Mouse (Mus musculus) stomach, postnatal 0 days (tissue): ENCODE data around the gene Nmi. TPM values are rescaled to one million over a fixed set of nuclear protein-coding genes. Genes with fewer than 3 reads are reported as not detected.

Experiments used
- ATAC-seq: fragments of 200-750 bp; cut with Nextera tagmentation; 2 replicates; pipeline ENCODE4 v1.8.0; 2017; ENCODE audit not compliant: low FRiP score, low TSS enrichment
- DNase-seq: peaks from one replicate; pipeline ENCODE4 v3.0.0-alpha.2; 2016; ENCODE audit warnings: low spot score
- H3K27ac ChIP-seq: fragments of 300-500 bp; sonication (generic); replicated peaks from 2 replicates; pipeline ENCODE4 v1.5.1; 2014; ENCODE audit warnings: mild to moderate bottlenecking, control low read depth
- H3K27me3 ChIP-seq: fragments of 300-500 bp; sonication (generic); 2 replicates; pipeline ENCODE4 v1.6.1; 2014; ENCODE audit warnings: low read length; ENCODE audit not compliant: control insufficient read depth, insufficient read depth
- H3K36me3 ChIP-seq: fragments of 300-500 bp; sonication (generic); 2 replicates; pipeline ENCODE4 v1.6.1; 2014; ENCODE audit warnings: low read length, mixed read lengths; ENCODE audit not compliant: control insufficient read depth, insufficient read depth
- H3K4me1 ChIP-seq: fragments of 300-500 bp; sonication (generic); replicated peaks from 2 replicates; pipeline ENCODE4 v1.6.1; 2014; ENCODE audit warnings: antibody characterized with exemption; ENCODE audit not compliant: control insufficient read depth, insufficient read depth
- H3K4me2 ChIP-seq: fragments of 300-500 bp; sonication (generic); replicated peaks from 2 replicates; pipeline ENCODE4 v1.6.1; 2014; ENCODE audit warnings: low read depth, mild to moderate bottlenecking, control low read depth, moderate library complexity
- H3K4me3 ChIP-seq: fragments of 300-500 bp; sonication (generic); 2 replicates; pipeline ENCODE4 v1.5.1; 2014; ENCODE audit warnings: low read depth, low read length, control low read depth
- H3K9ac ChIP-seq: fragments of 300-500 bp; sonication (generic); 2 replicates; pipeline ENCODE4 v1.6.1; 2014; ENCODE audit warnings: mild to moderate bottlenecking, low read length, control low read depth, mixed read lengths
- H3K9me3 ChIP-seq: fragments of 300-500 bp; sonication (generic); 2 replicates; pipeline ENCODE4 v1.6.1; 2016; ENCODE audit warnings: low read length; ENCODE audit not compliant: control insufficient read depth
- CTCF ChIP-seq: IDR thresholded peaks from 2 replicates; pipeline ENCODE4 v1.5.1; 2016; ENCODE audit warnings: antibody characterized with exemption, low read depth, mild to moderate bottlenecking, moderate library complexity
- EP300 ChIP-seq: optimal IDR thresholded peaks from 2 replicates; pipeline ENCODE3; 2016; ENCODE audit warnings: antibody characterized with exemption
- WGBS: fragments of 180-500 bp; shearing (Covaris S2); extraction: QIAGEN DNeasy Blood & Tissue Kit; methylation state at CpG from one replicate; pipeline ENCODE4 v1.1.7; 2014; 5-methylcytosine and 5-hydroxymethylcytosine counted together
- polyA plus RNA-seq: library from polyadenylated mRNA; unstranded; fragments of >200 nt; fragmentation: Nextera tagmentation; extraction: Ambion mirVana; gene quantifications from 2 replicates; pipeline ENCODE4 v1.2.1, GENCODE M21; 2015

Nmi gene
- polyA plus RNA-seq, 1 experiment from 2014 or later, result 24.8 TPM

- DNase-seq, result no peak
- Histone ChIP-seq H3K9ac (no peak overlapping the region), H3K27ac (no peak overlapping the region), H3K4me2 (no peak overlapping the region), H3K27me3 (no peaks in the 10 kb centered on the region), H3K36me3 (no peaks in the 10 kb centered on the region), H3K9me3 (no peaks in the 10 kb centered on the region), H3K4me1 (no peaks in the 10 kb centered on the region), H3K4me3 (no peak overlapping the region)
- no peak for ATAC-seq
- 82% methylated on average over 8 of the region's 8 CpGs for WGBS
- TF ChIP-seq EP300, result no peak
Observed at GRCm38 (mm10) chr2:52001521-52001920, 28.2 kb upstream of the Nmi start.

GRCm38 (mm10) chr2:51999996-52000395, 26.7 kb upstream of the Nmi start:
- 62% methylated on average over 7 of the region's 7 CpGs for WGBS
- Histone ChIP-seq H3K4me2 (no peak overlapping the region), H3K36me3 (no peaks in the 10 kb centered on the region), H3K4me1 (no peaks in the 10 kb centered on the region), H3K4me3 (no peak overlapping the region), H3K27me3 (no peaks in the 10 kb centered on the region), H3K27ac (no peak overlapping the region), H3K9me3 (no peaks in the 10 kb centered on the region), H3K9ac (no peak overlapping the region)
- no peak for DNase-seq
- no peak for ATAC-seq
- TF ChIP-seq CTCF (no peak), EP300 (no peak)

- 90% methylated on average over 6 of the region's 6 CpGs for WGBS
- TF ChIP-seq EP300 (no peak), CTCF (no peak)
- no peak overlapping the region for H3K27ac ChIP-seq
- H3K9ac ChIP-seq, result no peak overlapping the region
- ATAC-seq (no peak), DNase-seq (no peak)
- H3K4me2 ChIP-seq, result no peak overlapping the region
- no peak overlapping the region for H3K4me3 ChIP-seq
- no peaks in the 10 kb centered on the region for H3K36me3 ChIP-seq
- H3K4me1 ChIP-seq, result no peaks in the 10 kb centered on the region
- H3K9me3 ChIP-seq, result no peaks in the 10 kb centered on the region
- H3K27me3 ChIP-seq, result no peaks in the 10 kb centered on the region
Observed at GRCm38 (mm10) chr2:51991447-51991846, 18.2 kb upstream of the Nmi start.

GRCm38 (mm10) chr2:51989559-51989958, 16.3 kb upstream of the Nmi start:
- DNase-seq (no peak), ATAC-seq (no peak)
- WGBS, result 70% methylated on average over 2 of the region's 2 CpGs
- Histone ChIP-seq H3K4me2 (no peak overlapping the region), H3K9me3 (no peaks in the 10 kb centered on the region), H3K27me3 (no peaks in the 10 kb centered on the region), H3K36me3 (no peaks in the 10 kb centered on the region), H3K4me1 (no peaks in the 10 kb centered on the region), H3K4me3 (no peak overlapping the region), H3K9ac (no peak overlapping the region), H3K27ac (no peak overlapping the region)
- TF ChIP-seq EP300 (no peak), CTCF (no peak)

- DNase-seq (no peak), ATAC-seq (no peak)
- no peak for TF ChIP-seq EP300
Observed at GRCm38 (mm10) chr2:51986695-51987094, 13.4 kb upstream of the Nmi start.

GRCm38 (mm10) chr2:51986157-51986556, 12.9 kb upstream of the Nmi start:
- H3K4me1 ChIP-seq, result no peaks in the 10 kb centered on the region; the same call in 1 of the 2 replicates
- H3K9ac ChIP-seq, result no peak overlapping the region
- H3K9me3 ChIP-seq, result no peaks in the 10 kb centered on the region
- H3K4me2 ChIP-seq, result no peak overlapping the region
- no peak overlapping the region for H3K27ac ChIP-seq
- H3K36me3 ChIP-seq, result no peaks in the 10 kb centered on the region
- ATAC-seq, result no peak
- WGBS, result 49% methylated on average over 9 of the region's 9 CpGs
- H3K4me3 ChIP-seq, result no peak overlapping the region
- no peak for DNase-seq
- no peaks in the 10 kb centered on the region for H3K27me3 ChIP-seq
- TF ChIP-seq CTCF, result no peak
- no peak for TF ChIP-seq EP300

More at GRCm38 (mm10) chr2:51986695-51987094, 13.4 kb upstream of the Nmi start:
- 72% methylated on average over 5 of the region's 5 CpGs for WGBS
- H3K27ac ChIP-seq, result no peak overlapping the region
- H3K9me3 ChIP-seq, result no peaks in the 10 kb centered on the region
- H3K9ac ChIP-seq, result no peak overlapping the region
- H3K4me1 ChIP-seq, result no peaks in the 10 kb centered on the region; the same call in 1 of the 2 replicates
- H3K4me3 ChIP-seq, result no peak overlapping the region
- no peak overlapping the region for H3K4me2 ChIP-seq
- no peaks in the 10 kb centered on the region for H3K36me3 ChIP-seq
- H3K27me3 ChIP-seq, result no peaks in the 10 kb centered on the region
